Mouse (Mus musculus): Measurements from ENCODE around the gene Gm8764.

DNA sequence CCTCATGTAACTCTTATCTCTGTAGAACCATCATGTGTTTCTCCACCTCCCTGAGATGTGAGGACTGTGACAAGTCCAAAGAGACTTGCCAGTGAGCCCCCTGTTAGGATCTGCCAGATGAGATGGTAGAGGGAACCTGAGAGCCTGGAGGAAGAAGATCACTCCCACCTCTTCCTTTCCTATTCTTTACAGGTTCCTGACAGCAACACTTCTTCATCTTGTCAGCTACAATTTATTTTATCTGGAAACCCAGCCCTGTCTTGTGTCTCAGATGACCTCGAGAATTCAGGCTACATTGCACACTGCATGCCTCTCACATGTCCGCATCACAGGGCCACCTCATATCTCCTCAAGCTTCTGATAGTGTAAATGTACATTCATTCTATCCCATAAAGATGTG is 41.5 kb upstream of the Gm8764 start:
- TF ChIP-seq CTCF (IDR thresholded peaks at IDR 0.05; ENCODE audit: low read depth, low read length) (no peak), EP300 (IDR thresholded peaks at IDR 0.05; ENCODE audit: insufficient read depth, low read depth, low read length) (no peak), POLR2A (IDR thresholded peaks at IDR 0.05; ENCODE audit: insufficient read depth, low read length) (no peak)

Measured in ES-Bruce4 (cell line).